Mouse (Mus musculus): ENCODE measurements around the gene 4930519P11Rik. TPM values are rescaled to one million over a fixed set of nuclear protein-coding genes. Genes with fewer than 3 reads are reported as not detected.
A peak's percentile ranks its signal among the peaks of the same experiment; 100 is the strongest.

4930519P11Rik gene
- not detected in 2 replicates for polyA plus RNA-seq (2015; fragmentation: Nextera tagmentation; extraction: Ambion mirVana)

DNA sequence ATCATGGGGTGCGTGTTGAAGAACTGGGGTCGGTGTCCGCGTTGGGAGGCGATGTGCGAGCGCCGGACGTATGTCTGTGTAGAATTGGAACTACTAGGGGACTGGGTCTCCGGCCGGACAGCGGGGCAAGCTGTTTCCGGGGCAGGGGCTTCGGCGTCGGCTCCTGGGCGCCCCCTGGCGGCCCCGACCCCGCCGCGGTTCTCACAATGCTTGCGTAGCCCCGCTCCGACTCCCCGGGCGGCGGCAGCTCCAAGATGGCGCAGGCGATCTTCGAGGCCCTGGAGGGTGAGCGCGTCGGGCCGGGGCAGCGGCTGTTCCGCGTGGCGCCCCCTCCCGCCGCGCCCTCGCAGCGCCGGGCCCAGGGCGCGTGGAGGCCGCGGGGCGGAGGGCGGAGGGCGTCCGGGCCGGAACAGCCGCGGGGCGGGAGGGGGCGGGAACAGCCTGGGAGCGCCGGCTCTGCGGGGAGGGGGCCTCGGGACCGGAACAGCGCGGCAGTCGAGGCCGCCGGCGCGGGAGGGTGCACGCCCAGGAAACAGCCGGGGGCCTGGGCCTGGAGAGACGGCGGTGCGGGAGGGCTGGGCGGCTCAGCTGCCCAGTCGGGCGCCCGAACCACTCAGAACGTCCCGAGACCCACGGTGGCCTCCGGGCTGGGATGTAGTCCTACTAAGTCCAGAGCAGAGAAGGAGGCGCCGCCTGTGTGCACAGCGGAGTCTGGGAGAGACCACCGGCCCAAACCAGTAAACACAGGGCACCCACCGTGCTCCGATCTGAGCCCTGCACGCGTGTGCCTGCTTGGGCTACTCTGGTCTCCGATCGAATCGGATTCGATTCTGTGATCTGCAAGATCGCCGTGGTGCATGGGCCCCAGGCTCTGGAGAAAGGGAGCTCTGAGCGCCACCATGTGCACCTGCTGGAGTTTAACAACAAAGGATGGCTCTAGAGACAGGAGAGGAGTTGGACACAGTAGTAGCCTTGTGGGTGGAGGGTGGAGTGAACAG lies at the start of gene 4930519P11Rik, which contains the start of gene Zfp341:
4930519P11Rik (minus strand) TSS at position 320 of the 998 bp plus-strand sequence.
Zfp341 (plus strand) TSS at position 180 of the 998 bp plus-strand sequence.
- Histone ChIP-seq H3K27me3 (ENCODE audit: control insufficient read depth, insufficient read depth, low read length) (no peaks in the 10 kb centered on the region), H3K4me2 (ENCODE audit: low read depth, low read length) (peak within 1 kb of the TSS; percentile 71), H3K9ac (ENCODE audit: low read length) (peak within 1 kb of the TSS; percentile 90), H3K4me1 (ENCODE audit: control insufficient read depth, insufficient read depth, low read length) (peaks cover 20% of the 10 kb centered on the region), H3K9me3 (replicated peaks; ENCODE audit: control insufficient read depth, low read length) (no peaks in the 10 kb centered on the region), H3K4me3 (ENCODE audit: low read length) (peak within 1 kb of the TSS; percentile 73), H3K27ac (ENCODE audit: low read length) (peak within 1 kb of the TSS; percentile 97), H3K36me3 (ENCODE audit: control insufficient read depth, insufficient read depth) (0 out of 2 replicates have a peak, but pooled peaks cover 2% of the 10 kb centered on the region)
- ATAC-seq (replicated peaks; ENCODE audit: extremely low read depth, insufficient read depth, low FRiP score), result peak; percentile 90
- under 1% methylated on average over 93 of the region's 98 CpGs for WGBS

DNA sequence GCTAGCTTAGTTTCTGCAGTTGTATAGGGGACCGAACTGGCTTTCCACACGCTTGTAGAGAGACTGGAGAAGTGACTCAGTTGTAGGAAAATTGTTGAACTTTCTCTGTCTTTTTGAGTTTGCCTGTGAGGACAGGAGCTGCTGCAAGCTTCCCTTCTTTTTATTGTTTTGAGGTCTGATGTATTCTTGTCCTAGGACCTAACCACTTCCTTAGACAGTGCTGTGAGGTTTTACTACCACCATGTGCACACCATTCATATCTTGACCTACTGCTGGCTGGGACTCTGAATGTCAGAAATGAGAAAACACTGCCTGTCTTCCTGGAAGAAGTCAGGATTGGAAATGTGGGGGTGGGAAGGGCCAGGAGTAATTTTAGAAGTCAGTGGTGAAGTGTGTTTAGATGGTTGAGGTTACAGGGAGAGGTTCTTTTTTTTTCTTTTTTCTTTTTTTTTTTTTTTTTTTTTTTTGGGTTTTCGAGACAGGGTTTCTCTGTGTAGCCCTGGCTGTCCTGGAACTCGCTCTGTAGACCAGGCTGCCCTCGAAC lies 46.4 kb upstream of the 4930519P11Rik start:
- Histone ChIP-seq H3K36me3 (ENCODE audit: control insufficient read depth, insufficient read depth) (peaks cover 5% of the 10 kb centered on the region; the same call in 1 of the 2 replicates), H3K4me1 (ENCODE audit: control insufficient read depth, insufficient read depth, low read length) (peaks cover 20% of the 10 kb centered on the region), H3K9ac (ENCODE audit: low read length) (peak overlapping the region; percentile 38; the same call in 1 of the 2 replicates), H3K9me3 (replicated peaks; ENCODE audit: control insufficient read depth, low read length) (no peaks in the 10 kb centered on the region), H3K4me3 (ENCODE audit: low read length) (no peak overlapping the region), H3K4me2 (ENCODE audit: low read depth, low read length) (peak overlapping the region; percentile 76), H3K27me3 (ENCODE audit: control insufficient read depth, insufficient read depth, low read length) (no peaks in the 10 kb centered on the region), H3K27ac (ENCODE audit: low read length) (peak overlapping the region; percentile 53)
- ATAC-seq (replicated peaks; ENCODE audit: extremely low read depth, insufficient read depth, low FRiP score), result no peak
- WGBS, result 74% methylated on average over 3 of the region's 5 CpGs

DNA sequence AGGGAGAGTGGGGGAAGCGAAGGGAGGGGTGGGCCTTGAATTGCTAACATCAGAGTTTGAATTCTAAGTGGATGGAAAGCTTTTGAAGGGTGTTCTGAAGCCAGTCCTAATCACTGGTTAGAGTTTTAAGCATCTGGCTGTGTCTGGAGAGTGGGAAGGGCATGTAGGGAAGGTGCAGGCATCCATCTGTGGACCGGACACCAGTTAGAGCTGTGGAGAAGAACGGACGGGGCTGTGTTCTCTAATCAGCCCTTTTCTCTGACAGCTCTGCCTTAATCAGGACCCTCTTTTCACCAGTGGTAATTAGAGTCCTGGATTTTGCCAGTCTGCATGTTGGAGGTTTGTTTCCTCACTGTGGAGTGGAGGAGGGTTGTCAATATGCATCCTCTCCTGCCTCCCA lies 45.8 kb upstream of the 4930519P11Rik start:
- peaks cover 5% of the 10 kb centered on the region; the same call in 1 of the 2 replicates for H3K36me3 ChIP-seq (ENCODE audit: control insufficient read depth, insufficient read depth)
- H3K27me3 ChIP-seq (ENCODE audit: control insufficient read depth, insufficient read depth, low read length), result no peaks in the 10 kb centered on the region
- H3K4me1 ChIP-seq (ENCODE audit: control insufficient read depth, insufficient read depth, low read length), result peaks cover 20% of the 10 kb centered on the region
- H3K27ac ChIP-seq (ENCODE audit: low read length), result peak overlapping the region; percentile 53
- H3K9me3 ChIP-seq (replicated peaks; ENCODE audit: control insufficient read depth, low read length), result no peaks in the 10 kb centered on the region
- peak overlapping the region; percentile 38; the same call in 1 of the 2 replicates for H3K9ac ChIP-seq (ENCODE audit: low read length)
- ATAC-seq (replicated peaks; ENCODE audit: extremely low read depth, insufficient read depth, low FRiP score), result no peak
- peak overlapping the region; percentile 76 for H3K4me2 ChIP-seq (ENCODE audit: low read depth, low read length)
- WGBS, result 62% methylated on average over 4 of the region's 4 CpGs
- H3K4me3 ChIP-seq (ENCODE audit: low read length), result no peak overlapping the region; the same call in 1 of the 2 replicates

DNA sequence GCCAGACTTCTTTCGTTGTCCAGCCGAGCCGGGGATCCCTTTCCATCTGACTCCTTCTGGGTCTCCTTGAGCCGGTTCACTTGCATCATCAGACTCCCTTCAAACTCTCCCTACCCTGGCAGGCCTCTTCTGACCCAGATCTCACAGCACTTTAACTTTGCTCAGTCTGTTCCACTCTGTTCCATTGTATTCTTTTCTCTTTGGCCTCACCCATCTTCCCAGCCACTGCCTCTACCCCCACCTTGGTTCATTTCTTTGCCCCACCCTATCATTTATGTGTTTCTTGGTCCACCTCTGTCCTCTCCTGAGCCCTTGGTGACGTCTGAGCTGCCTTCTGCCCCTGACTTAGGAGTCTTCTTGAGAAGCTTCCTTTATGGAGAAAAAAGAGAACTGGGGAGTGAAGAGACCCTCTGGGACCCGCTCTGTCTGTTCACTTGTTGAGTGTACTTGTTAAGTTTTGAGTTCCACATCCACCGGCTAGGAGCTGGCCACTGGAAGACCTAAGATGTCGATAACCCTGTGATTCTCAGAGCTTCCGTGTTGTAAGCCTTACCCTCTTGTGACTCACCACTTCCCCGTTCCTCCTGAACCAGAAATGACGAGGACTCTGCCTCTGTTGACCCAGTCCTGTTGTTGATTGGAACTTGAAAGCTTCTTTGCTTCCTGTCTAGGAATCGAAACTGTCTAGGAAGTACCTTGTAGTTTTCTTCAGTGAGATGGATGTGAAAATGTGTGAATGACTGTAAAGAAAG lies 44.4 kb upstream of the 4930519P11Rik start:
- no peaks in the 10 kb centered on the region for H3K9me3 ChIP-seq (replicated peaks; ENCODE audit: control insufficient read depth, low read length)
- H3K4me2 ChIP-seq (ENCODE audit: low read depth, low read length), result peak overlapping the region; percentile 76
- H3K27me3 ChIP-seq (ENCODE audit: control insufficient read depth, insufficient read depth, low read length), result no peaks in the 10 kb centered on the region
- H3K4me1 ChIP-seq (ENCODE audit: control insufficient read depth, insufficient read depth, low read length), result peaks cover 20% of the 10 kb centered on the region
- peak overlapping the region; percentile 85 for H3K4me3 ChIP-seq (ENCODE audit: low read length)
- ATAC-seq (replicated peaks; ENCODE audit: extremely low read depth, insufficient read depth, low FRiP score), result no peak
- 3% methylated on average over 12 of the region's 12 CpGs for WGBS
- peaks cover 5% of the 10 kb centered on the region; the same call in 1 of the 2 replicates for H3K36me3 ChIP-seq (ENCODE audit: control insufficient read depth, insufficient read depth)
- H3K27ac ChIP-seq (ENCODE audit: low read length), result peak overlapping the region; percentile 89
- H3K9ac ChIP-seq (ENCODE audit: low read length), result peak overlapping the region; percentile 93

DNA sequence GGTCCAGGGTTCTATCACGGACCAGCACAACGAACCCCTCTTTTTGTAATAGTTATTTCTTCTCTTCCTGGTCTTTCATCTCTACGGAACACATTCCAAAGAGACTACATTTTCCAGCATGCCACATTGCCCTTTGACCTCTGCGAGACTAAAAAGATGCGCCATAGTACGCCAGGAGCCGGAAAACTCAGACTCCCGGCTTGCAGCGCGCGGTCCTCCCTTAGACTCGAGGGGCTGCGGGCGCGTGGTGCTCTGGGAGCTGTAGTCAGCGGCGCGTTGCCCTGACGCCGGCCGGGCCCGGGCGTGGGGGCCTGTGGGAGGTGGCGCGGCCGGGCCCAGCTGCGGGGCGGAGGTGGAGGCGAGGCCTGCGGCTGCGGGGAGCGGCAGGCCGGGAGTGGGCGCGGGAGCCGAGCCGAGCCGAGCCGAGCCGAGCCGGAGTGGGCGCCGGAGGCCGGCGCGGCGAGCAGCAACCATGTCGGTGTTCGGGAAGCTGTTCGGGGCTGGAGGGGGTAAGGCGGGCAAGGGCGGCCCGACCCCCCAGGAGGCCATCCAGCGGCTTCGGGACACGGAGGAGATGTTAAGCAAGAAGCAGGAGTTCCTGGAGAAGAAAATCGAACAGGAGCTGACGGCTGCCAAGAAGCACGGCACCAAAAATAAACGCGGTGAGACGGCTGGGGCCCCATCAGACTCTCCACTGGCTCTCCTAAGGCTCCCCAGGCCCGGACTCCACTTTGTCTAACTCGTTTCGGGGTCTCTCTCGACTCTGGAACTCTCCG lies 43.7 kb upstream of the 4930519P11Rik start:
- peak overlapping the region; percentile 89 for H3K27ac ChIP-seq (ENCODE audit: low read length)
- peak overlapping the region; percentile 76 for H3K4me2 ChIP-seq (ENCODE audit: low read depth, low read length)
- H3K9ac ChIP-seq (ENCODE audit: low read length), result peak overlapping the region; percentile 93
- no peaks in the 10 kb centered on the region for H3K27me3 ChIP-seq (ENCODE audit: control insufficient read depth, insufficient read depth, low read length)
- peaks cover 5% of the 10 kb centered on the region; the same call in 1 of the 2 replicates for H3K36me3 ChIP-seq (ENCODE audit: control insufficient read depth, insufficient read depth)
- ATAC-seq (replicated peaks; ENCODE audit: extremely low read depth, insufficient read depth, low FRiP score), result peak; percentile 99
- H3K9me3 ChIP-seq (replicated peaks; ENCODE audit: control insufficient read depth, low read length), result no peaks in the 10 kb centered on the region
- H3K4me1 ChIP-seq (ENCODE audit: control insufficient read depth, insufficient read depth, low read length), result peaks cover 20% of the 10 kb centered on the region
- H3K4me3 ChIP-seq (ENCODE audit: low read length), result peak overlapping the region; percentile 85
- WGBS, result under 1% methylated on average over 67 of the region's 67 CpGs

DNA sequence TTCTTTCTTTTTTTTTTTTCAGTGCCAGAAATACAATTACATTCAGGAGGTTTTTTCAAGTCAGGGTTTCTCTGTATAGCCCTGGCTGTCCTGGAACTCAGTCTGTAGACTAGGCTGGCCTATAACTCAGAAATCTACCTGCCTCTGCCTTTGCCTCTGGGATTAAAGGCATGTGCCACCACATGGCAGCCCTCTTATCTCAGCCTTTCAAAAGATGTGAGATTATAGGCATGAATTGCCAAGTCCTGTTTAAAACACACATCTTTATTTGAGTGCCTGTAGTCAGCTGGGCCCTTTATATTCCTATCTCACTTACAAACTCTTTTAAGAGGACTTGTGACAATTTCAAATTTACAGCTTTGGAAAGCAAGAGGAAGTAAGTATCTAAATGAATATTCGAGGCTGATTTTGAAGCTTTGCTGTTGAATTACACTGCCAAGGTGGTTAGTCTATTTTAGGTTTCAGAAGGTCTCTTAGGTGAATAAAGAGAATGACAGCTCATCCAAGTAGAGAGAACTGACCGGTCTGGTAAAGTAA lies 42.7 kb upstream of the 4930519P11Rik start:
- Histone ChIP-seq H3K4me3 (ENCODE audit: low read length) (no peak overlapping the region; the same call in 1 of the 2 replicates), H3K4me2 (ENCODE audit: low read depth, low read length) (peak overlapping the region; percentile 55), H3K9me3 (replicated peaks; ENCODE audit: control insufficient read depth, low read length) (no peaks in the 10 kb centered on the region), H3K4me1 (ENCODE audit: control insufficient read depth, insufficient read depth, low read length) (peaks cover 20% of the 10 kb centered on the region), H3K36me3 (ENCODE audit: control insufficient read depth, insufficient read depth) (peaks cover 2% of the 10 kb centered on the region; the same call in 1 of the 2 replicates), H3K27me3 (ENCODE audit: control insufficient read depth, insufficient read depth, low read length) (no peaks in the 10 kb centered on the region), H3K9ac (ENCODE audit: low read length) (no peak overlapping the region; the same call in 1 of the 2 replicates), H3K27ac (ENCODE audit: low read length) (0 out of 2 replicates have a peak overlapping the region, but pooled peaks have one; percentile 6)
- ATAC-seq (replicated peaks; ENCODE audit: extremely low read depth, insufficient read depth, low FRiP score), result no peak
- 77% methylated on average over 2 of the region's 2 CpGs for WGBS

DNA sequence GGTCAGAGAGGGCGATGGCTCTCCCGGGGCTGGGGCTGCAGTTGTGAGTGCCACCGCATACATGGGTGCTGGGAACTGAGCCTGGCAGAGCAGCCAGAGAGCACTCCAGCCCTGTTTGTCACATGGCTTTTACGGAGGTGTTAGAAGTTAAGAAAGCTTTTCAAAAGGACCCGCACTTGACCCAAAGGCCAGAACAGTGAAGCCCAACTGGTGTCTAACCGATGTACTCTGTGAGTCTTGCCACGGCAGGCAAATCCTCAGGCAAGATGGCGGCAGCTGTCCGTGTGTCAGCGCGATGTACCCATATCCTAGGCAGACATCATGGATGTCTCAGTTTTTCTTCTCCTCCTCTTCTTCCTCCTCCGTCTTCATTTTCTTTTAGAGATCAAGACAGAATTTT lies 41.7 kb upstream of the 4930519P11Rik start:
- Histone ChIP-seq H3K4me3 (ENCODE audit: low read length) (no peak overlapping the region), H3K27ac (ENCODE audit: low read length) (no peak overlapping the region), H3K4me2 (ENCODE audit: low read depth, low read length) (no peak overlapping the region), H3K9ac (ENCODE audit: low read length) (no peak overlapping the region), H3K36me3 (ENCODE audit: control insufficient read depth, insufficient read depth) (no peaks in the 10 kb centered on the region), H3K9me3 (replicated peaks; ENCODE audit: control insufficient read depth, low read length) (no peaks in the 10 kb centered on the region), H3K4me1 (ENCODE audit: control insufficient read depth, insufficient read depth, low read length) (peaks cover 20% of the 10 kb centered on the region), H3K27me3 (ENCODE audit: control insufficient read depth, insufficient read depth, low read length) (no peaks in the 10 kb centered on the region)
- 90% methylated on average over 12 of the region's 12 CpGs for WGBS
- ATAC-seq (replicated peaks; ENCODE audit: extremely low read depth, insufficient read depth, low FRiP score), result no peak

DNA sequence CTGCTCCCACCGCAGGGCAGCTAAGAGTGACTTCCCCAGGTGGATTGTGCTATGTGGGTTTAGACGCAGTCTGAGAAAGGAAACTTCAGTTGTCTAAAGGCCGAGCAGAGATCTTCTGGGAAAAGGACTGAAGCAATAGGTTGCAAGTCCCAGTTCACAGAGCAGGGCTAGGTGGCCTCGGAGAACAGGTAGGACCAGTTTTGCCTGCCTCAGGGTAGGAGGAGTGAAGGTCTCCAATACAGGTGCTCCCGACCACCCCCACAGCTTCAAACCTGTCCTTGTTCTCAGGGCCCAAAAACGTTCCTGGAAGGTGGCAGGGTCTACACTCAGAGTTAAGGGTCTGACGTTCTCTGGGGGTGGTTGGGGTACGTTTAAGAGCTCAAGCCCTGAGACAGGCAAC lies 38.1 kb upstream of the 4930519P11Rik start, which contains the start of gene Chmp4b:
Chmp4b (plus strand) TSS at position 343 of the 400 bp plus-strand sequence.
- no peak for ATAC-seq (replicated peaks; ENCODE audit: extremely low read depth, insufficient read depth, low FRiP score)
- WGBS, result 51% methylated on average over 8 of the region's 8 CpGs
- Histone ChIP-seq H3K9ac (ENCODE audit: low read length) (no peak within 1 kb of the TSS), H3K4me3 (ENCODE audit: low read length) (no peak within 1 kb of the TSS), H3K27ac (ENCODE audit: low read length) (no peak within 1 kb of the TSS), H3K4me1 (ENCODE audit: control insufficient read depth, insufficient read depth, low read length) (peaks cover 2% of the 10 kb centered on the region; the same call in 1 of the 2 replicates), H3K9me3 (replicated peaks; ENCODE audit: control insufficient read depth, low read length) (no peaks in the 10 kb centered on the region), H3K27me3 (ENCODE audit: control insufficient read depth, insufficient read depth, low read length) (no peaks in the 10 kb centered on the region), H3K4me2 (ENCODE audit: low read depth, low read length) (no peak within 1 kb of the TSS), H3K36me3 (ENCODE audit: control insufficient read depth, insufficient read depth) (no peaks in the 10 kb centered on the region)
